Mouse (Mus musculus): ENCODE results near the gene Igfbp5.

The Igfbp5 gene

GRCm38 (mm10) chr1:72809951-72810675, 64.6 kb downstream of the Igfbp5 start:
- no peak for DNase-seq (ENCODE audit: low read depth)

- DNase-seq (ENCODE audit: low read depth): no peak
These were observed 65.4 kb downstream of the Igfbp5 start for GRCm38 (mm10) chr1:72809304-72809703.

Measured in NIH3T3 (cell line).